7 mouse cellular contexts compared by ENCODE assay signal in genomic region chr12:71111331-71111730, GRCm38 (mm10). TPM values are rescaled to one million over a fixed set of nuclear protein-coding genes. Genes with fewer than 3 reads are reported as not detected.
DNase-seq lines count a peak whose midpoint lies in the region; ATAC-seq and TF ChIP-seq lines count a peak whose summit lies in the region.

TSS of gene Tomm20l (plus strand) at chr12:71111428.

- H3K4me1 ChIP-seq in cerebellum, adult 2 months (ENCODE audit: control insufficient read depth, insufficient read depth, low read length): peaks cover 6% of the 10 kb centered on the region; the same call in 1 of the 2 replicates
- no peaks in the 10 kb centered on the region for H3K4me1 ChIP-seq in lung, adult 2 months (ENCODE audit: control insufficient read depth, insufficient read depth, low read length)

- no peak for TF ChIP-seq POLR2A in cerebellum, adult 2 months (IDR thresholded peaks at IDR 0.05; ENCODE audit: borderline replicate concordance, insufficient read depth, low read length)
- no peak for TF ChIP-seq POLR2A in lung, adult 2 months (IDR thresholded peaks at IDR 0.05; ENCODE audit: borderline replicate concordance, extremely low read depth, low read depth, low read length)

- no peaks in the 10 kb centered on the region for H3K27me3 ChIP-seq in cerebellum, adult 2 months (ENCODE audit: control insufficient read depth, insufficient read depth, low read length)

- DNase-seq in adrenal gland, adult 8-10 months: peak; percentile 38
- DNase-seq in cerebellum, adult 2 months: peak; percentile 56 to 65
- DNase-seq in kidney, adult 18-20 months: peak; percentile 69
- DNase-seq in lung, adult 2 months: peak; percentile 39
- peak; percentile 27 for DNase-seq in ovary, postnatal 14 days (ENCODE audit: low spot score)
- DNase-seq in layer of hippocampus, postnatal 36 days: no peak

- WGBS in cerebellum, adult 2 months: 5% methylated on average over 33 of the region's 33 CpGs
- 7% methylated on average over 33 of the region's 33 CpGs for WGBS in lung, adult 2 months

- no peak for TF ChIP-seq CTCF in cerebellum, adult 2 months (IDR thresholded peaks at IDR 0.05; ENCODE audit: borderline replicate concordance, insufficient read depth, low read depth, low read length)
- TF ChIP-seq CTCF in lung, adult 2 months (IDR thresholded peaks at IDR 0.05; ENCODE audit: insufficient read depth, low read length): no peak

- ATAC-seq in granulocyte monocyte progenitor cell, adult 5-6 weeks (replicated peaks; ENCODE audit: poor library complexity, severe bottlenecking): peak; percentile 60

- H3K4me3 ChIP-seq in cerebellum, adult 2 months (replicated peaks; ENCODE audit: insufficient read depth, low read depth, low read length): no peak within 1 kb of the TSS
- no peak within 1 kb of the TSS for H3K4me3 ChIP-seq in lung, adult 2 months (replicated peaks; ENCODE audit: extremely low read depth, low read depth, low read length)

- H3K27ac ChIP-seq in cerebellum, adult 2 months (ENCODE audit: insufficient read depth, low read length): no peak within 1 kb of the TSS

RNA-seq across cellular contexts. Expression of gene Tomm20l, which starts in this region (rescaled TPM):
- 10 to 100 TPM in 2 of 4 experiments, 1 to 10 TPM in 2; 9.0 to 14.9 (median 11.7) TPM for total RNA-seq in adrenal gland, adult 8-10 months (2022)
- polyA plus RNA-seq in cerebellum, adult 2 months (2012; rRNA removed): not detected in 2 replicates
- not detected in 2 replicates for total RNA-seq in granulocyte monocyte progenitor cell, adult 5-6 weeks (2014; fragmentation: Nextera tagmentation)
- total RNA-seq in granulocyte monocyte progenitor cell, adult 5-6 weeks (2017): not detected in 2 replicates
- not detected in 2 replicates for polyA plus RNA-seq in lung, adult 2 months (2012; rRNA removed)
- not detected for total RNA-seq in layer of hippocampus, postnatal 36 days (2021)

Comparison
In these comparisons a context has a peak if more than half of its experiments do, and no peak if none do; other contexts are left out.
1. RNA of gene Tomm20l (total RNA-seq): 9.0 to 14.9 TPM in adrenal gland, adult 8-10 months; not detected in granulocyte monocyte progenitor cell, adult 5-6 weeks and not detected in layer of hippocampus, postnatal 36 days; every median in the first group is over 4 times any median in the second.
2. Peak in DNase-seq in cerebellum, adult 2 months; RNA of the gene not detected or under 1 TPM.
3. Peak in ATAC-seq in granulocyte monocyte progenitor cell, adult 5-6 weeks; RNA of the gene not detected or under 1 TPM.
4. Peak in DNase-seq in lung, adult 2 months; RNA of the gene not detected or under 1 TPM.
5. DNase-seq: peak in adrenal gland, adult 8-10 months (single experiment), kidney, adult 18-20 months (single experiment) and ovary, postnatal 14 days (single experiment); none in layer of hippocampus, postnatal 36 days (0 of 2).